Mouse (Mus musculus) kidney, adult 2 months (tissue): ENCODE measurements at regions not wholly inside any gene's neighbourhood (a gene's known extent, or its start where the extent isn't known, plus 50 kb on each side); places are given as distances from the start of the nearest gene placed in this dataset.

Source experiments
- CTCF ChIP-seq: fragments of 200-500 bp; conservative IDR thresholded peaks from 2 replicates; pipeline ENCODE4 v1.5.1; 2011; ENCODE audit warnings: low read depth, mild to moderate bottlenecking, control low read depth, low read length, moderate library complexity, mixed read lengths; ENCODE audit not compliant: insufficient read depth, insufficient read length
- POLR2A ChIP-seq: fragments of 200-500 bp; IDR thresholded peaks from one replicate; pipeline ENCODE4 v1.6.1; 2011; ENCODE audit warnings: low read depth, low read length, control low read depth

DNA sequence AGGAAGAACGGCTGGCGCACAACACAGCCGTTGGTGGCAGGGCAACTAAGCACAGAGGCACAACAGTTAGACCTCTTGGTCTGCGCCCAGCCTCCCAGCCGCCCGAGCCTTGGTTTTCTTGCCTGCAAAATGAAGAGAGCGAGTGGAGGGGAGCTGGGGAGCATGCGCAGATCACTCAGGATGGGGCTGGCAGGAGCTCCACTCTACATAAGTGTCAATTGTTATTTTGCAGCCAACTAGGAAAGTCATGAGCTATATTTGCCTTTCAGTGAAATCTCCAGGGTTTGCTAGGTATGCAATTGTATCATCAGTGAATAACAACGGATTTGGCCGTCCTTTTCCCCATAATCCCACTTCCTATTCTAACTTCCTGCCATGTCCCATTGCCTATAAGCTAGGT is 51.6 kb upstream of the Eps8l3 start:
- TF ChIP-seq CTCF, result no peak
- TF ChIP-seq POLR2A, result no peak
